Mouse (Mus musculus) spleen, adult 18-20 months (tissue): ENCODE measurements around the gene Wdr34.
A peak's percentile ranks its signal among the peaks of the same experiment; 100 is the strongest.

Experiments used
- DNase-seq, 2 experiments: peaks; one replicate each; pipeline ENCODE4 v3.0.0; 2022; ENCODE audit warnings: mixed read lengths in 2 of 2

The Wdr34 gene

GRCm38 (mm10) chr2:30048699-30049388 is at the start of gene Wdr34:
Gene Wdr34 (minus strand): TSS chr2:30048881.
- peak; percentile 94 to 98 for DNase-seq

- DNase-seq, result peak; percentile 39 to 64
Observed at GRCm38 (mm10) chr2:30095882-30096527, 47.3 kb upstream of the Wdr34 start.

- DNase-seq, result no peak
Observed at GRCm38 (mm10) chr2:30094208-30094588, 45.5 kb upstream of the Wdr34 start.

- DNase-seq, result peak; percentile 96 to 99
Observed at GRCm38 (mm10) chr2:30093471-30094207, 45.0 kb upstream of the Wdr34 start, which contains the start of gene Zdhhc12. Gene Zdhhc12 (minus strand): TSS chr2:30093648.

GRCm38 (mm10) chr2:30092280-30092918 is 43.7 kb upstream of the Wdr34 start:
- no peak for DNase-seq

DNA sequence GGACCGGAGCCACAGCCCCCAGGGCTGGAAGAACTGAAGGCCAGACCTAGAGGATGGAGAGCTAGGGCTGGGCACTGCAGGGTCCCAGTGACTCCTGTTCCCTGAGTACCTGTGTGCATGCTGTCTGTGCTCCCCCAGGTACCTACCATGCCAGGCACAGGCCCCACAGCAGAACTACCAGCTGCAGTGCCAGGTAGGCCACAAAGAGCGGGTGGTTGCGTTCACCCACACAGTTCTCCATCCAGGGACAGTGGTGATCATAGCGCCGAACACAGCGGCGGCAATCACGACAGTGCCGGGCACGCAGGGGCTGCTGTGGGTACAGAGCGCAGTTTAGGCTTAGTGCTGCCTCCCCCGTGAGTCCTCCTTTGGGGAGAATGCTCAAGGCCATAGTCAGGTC is 42.8 kb upstream of the Wdr34 start:
- DNase-seq, result no peak

DNA sequence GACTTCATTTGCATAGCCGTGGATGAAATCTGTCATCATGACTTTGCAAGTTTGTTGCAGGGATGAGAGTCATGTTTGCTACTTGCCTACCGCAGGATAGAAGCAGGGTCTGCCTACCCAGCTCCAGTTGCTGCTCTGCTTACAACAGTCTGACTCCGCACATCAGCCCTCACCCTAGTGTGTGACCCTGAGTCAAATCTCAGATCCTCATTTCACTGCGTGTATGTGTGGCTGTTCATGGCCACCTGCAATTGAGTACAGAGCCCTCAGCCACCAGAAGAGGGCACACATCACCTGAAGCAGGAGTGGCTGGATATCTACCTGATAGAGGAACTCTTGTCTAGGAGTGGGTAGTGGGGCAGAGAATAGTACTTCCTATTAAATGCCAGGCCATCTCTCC is 38.6 kb upstream of the Wdr34 start:
- no peak for DNase-seq

DNA sequence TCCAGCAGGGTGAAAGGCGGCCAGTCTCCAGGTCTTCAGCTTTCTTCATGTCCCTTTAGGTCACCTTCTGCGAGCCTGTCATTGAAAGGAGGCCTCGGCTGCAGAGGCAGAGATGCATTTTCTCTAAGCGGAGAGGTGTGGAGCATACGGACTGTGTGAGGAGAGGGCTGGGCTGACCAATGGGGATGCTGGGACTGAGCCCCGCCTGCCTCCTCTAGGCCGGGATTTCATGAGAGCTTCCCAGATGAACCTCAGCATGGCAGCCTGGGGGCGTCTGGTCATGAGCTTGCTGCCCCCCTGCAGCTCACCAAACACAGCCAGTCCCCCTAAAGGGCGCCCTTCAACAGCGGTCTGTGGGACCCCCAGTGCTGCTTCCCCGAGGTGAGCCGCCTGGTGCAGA is 36.0 kb upstream of the Wdr34 start:
- DNase-seq, result no peak

- DNase-seq, result no peak
Observed at GRCm38 (mm10) chr2:30084113-30084512, 35.4 kb upstream of the Wdr34 start.

- no peak for DNase-seq
Observed at GRCm38 (mm10) chr2:30080181-30080800, 31.6 kb upstream of the Wdr34 start.

GRCm38 (mm10) chr2:30078760-30079159 is 30.1 kb upstream of the Wdr34 start:
- no peak for DNase-seq

DNA sequence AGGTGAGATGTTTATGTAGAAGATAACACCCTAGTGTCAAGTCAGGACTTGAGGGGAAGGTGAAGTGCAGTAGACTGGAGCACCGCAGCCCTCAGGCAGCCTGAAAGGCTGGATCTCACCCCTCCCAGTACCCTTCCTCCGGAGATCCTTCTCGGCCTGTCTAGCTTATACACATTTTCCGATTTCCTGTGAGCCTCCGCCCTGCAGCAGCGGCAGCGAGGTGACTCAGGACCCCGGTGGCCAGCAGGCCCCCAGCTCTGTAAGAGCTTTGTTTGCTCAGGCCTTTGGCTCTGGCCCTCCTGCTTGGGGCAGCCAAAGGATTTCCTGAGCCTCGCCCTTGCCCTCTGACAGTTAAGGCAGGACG is 29.6 kb upstream of the Wdr34 start:
- no peak for DNase-seq

- peak; percentile 63 to 83 for DNase-seq
Observed at GRCm38 (mm10) chr2:30077502-30078348, 29.0 kb upstream of the Wdr34 start, which contains the start of gene Pkn3. Gene Pkn3 (plus strand): TSS chr2:30077684.

DNA sequence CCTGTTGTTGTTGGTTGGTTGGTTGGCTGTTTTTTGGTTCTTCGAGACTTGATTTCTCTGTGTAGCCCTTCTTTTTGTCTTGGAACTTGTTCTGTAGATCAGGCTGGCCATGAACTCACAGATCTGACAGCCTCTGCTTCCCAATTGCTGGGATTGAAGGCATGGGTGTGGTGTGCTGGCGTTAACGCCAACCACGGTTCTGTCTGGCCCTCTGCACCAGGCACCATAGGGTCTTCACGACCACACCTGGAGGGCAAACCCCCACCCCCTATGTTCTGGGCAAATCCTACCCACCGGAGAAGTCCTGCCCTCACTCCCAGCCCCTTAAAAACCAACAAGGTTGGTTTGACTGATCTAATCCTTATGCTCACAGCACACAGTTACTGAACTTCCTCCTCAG is 28.3 kb upstream of the Wdr34 start:
- no peak for DNase-seq

- no peak for DNase-seq
Observed at GRCm38 (mm10) chr2:30076439-30076838, 27.8 kb upstream of the Wdr34 start.

DNA sequence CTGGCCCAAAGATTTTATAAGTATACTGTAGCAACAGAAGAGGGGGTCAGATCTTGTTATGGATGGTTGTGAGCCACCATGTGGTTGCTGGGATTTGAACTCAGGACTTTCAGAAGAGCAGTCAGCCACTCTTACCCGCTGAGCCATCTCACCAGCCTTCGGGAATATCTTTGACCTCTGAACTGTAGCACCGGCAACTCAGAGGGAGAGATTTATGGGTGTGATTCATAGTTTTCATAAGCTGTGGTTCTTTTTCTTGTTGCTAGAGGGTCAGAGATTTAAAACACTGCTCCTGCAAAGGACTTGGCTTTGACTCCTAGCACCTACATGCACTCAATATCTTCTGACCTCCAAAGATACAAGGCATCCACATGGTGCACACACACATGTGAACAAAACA is 26.9 kb upstream of the Wdr34 start:
- no peak for DNase-seq

GRCm38 (mm10) chr2:30073285-30073684 is 24.6 kb upstream of the Wdr34 start:
- no peak for DNase-seq

- no peak for DNase-seq
Observed at GRCm38 (mm10) chr2:30072875-30073274, 24.2 kb upstream of the Wdr34 start.

DNA sequence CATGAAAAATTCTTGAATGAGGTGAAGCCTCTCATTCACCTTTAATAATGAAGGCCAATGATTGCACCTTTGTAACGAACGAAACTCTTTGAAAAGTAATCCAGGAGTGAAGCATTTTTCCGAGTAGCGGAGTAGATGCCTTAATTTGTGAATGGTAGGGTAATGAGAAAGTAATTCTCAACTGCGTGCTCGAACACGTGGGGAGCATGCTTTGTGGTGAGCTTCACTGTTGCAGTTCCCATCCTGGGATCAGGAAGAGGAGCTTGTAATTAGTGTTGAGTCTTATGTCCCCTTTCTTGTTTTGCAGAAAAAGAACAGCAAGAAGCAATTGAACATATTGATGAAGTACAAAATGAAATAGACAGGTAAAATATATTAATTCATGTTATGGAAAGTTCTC is 19.3 kb upstream of the Wdr34 start:
- no peak for DNase-seq

- peak; percentile 49 to 55 for DNase-seq
Observed at GRCm38 (mm10) chr2:30067031-30067888, 18.6 kb upstream of the Wdr34 start.
